Mouse (Mus musculus): ENCODE measurements at regions not wholly inside any gene's neighbourhood (a gene's known extent, or its start where the extent isn't known, plus 50 kb on each side); places are given as distances from the start of the nearest gene placed in this dataset.

- TF ChIP-seq CTCF (IDR thresholded peaks at IDR 0.05; ENCODE audit: borderline replicate concordance, extremely low read depth, insufficient read depth, insufficient read length) (no peak), POLR2A (IDR thresholded peaks at IDR 0.05; ENCODE audit: borderline replicate concordance, extremely low read depth, insufficient read depth, insufficient read length, poor library complexity, severe bottlenecking) (no peak)
Measured at GRCm38 (mm10) chr3:111070301-111070700, 819.5 kb upstream of the Prmt6 start.

Data from brain, embryonic 14.5 days (tissue).